Mouse (Mus musculus) splenic B cell, adult 2 months (primary cell): ENCODE data around the gene Elof1.
"Not testable (repeated sequence)": the region's sequence is repeated elsewhere in the genome, so short reads cannot be mapped to it uniquely, and the experiment has no call there.

Source experiments
- DNase-seq: peaks from one replicate; pipeline ENCODE4 v3.0.0-alpha.2; 2011; ENCODE audit warnings: low read depth, low spot score
- H3K27me3 ChIP-seq: 2 replicates; pipeline ENCODE4 v1.6.1; 2012; ENCODE audit warnings: mild to moderate bottlenecking, low read length, moderate library complexity, mixed read lengths; ENCODE audit not compliant: control insufficient read depth, poor library complexity, insufficient read depth, severe bottlenecking
- H3K36me3 ChIP-seq: 2 replicates; pipeline ENCODE4 v1.6.1; 2012; ENCODE audit warnings: mild to moderate bottlenecking, low read length, moderate library complexity, mixed read lengths; ENCODE audit not compliant: control insufficient read depth, poor library complexity, insufficient read depth, severe bottlenecking

Gene Elof1

DNA sequence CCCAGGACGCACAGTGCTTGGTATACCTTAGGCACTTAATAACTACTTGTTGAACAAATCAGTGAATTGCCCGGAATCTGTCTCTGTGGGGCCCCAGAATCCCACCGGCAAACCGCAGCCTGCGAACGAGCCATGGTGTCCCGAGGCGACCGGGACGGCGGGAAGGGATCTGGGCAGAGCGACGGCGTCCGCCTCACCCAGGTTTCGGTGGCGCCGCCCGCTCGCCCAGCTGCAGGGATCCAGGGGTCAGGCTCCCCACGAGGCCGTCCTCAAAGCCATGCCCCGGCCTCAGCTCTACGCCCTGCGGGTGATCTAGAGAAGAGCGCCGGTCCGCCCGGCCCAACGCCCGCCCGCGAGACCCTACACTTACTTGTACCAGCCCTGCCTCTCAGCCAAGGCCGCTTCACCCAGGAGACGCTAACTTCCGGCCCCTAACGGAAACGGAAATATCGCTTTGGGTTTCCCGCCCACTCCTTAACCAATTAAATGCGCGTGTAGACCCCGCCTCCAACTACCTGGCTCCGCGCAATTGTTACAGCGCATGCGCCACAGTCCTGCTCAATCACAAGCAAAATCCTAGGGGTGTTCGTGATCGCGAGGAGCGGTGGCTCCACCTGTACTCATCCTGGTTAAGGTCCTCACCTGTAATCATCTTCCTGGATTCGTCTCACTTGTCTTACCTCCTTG, at the start of gene Elof1:
Elof1 (minus strand) TSS at position 433 of the 687 bp plus-strand sequence.
- no peaks in the 10 kb centered on the region for H3K27me3 ChIP-seq

GRCm38 (mm10) chr9:22166686-22167085, 49.7 kb upstream of the Elof1 start:
- no peak for DNase-seq
- H3K36me3 ChIP-seq: no peaks in the 10 kb centered on the region
- H3K27me3 ChIP-seq: no peaks in the 10 kb centered on the region; the same call in 1 of the 2 replicates

More for the DNA sequence above, at the start of gene Elof1:
- peak; percentile 97 for DNase-seq
- peaks cover 10% of the 10 kb centered on the region for H3K36me3 ChIP-seq

GRCm38 (mm10) chr9:22165964-22166363, 49.0 kb upstream of the Elof1 start:
- H3K36me3 ChIP-seq: no peaks in the 10 kb centered on the region
- no peaks in the 10 kb centered on the region; the same call in 1 of the 2 replicates for H3K27me3 ChIP-seq
- DNase-seq: no peak

- no peaks in the 10 kb centered on the region for H3K36me3 ChIP-seq
- no peaks in the 10 kb centered on the region; the same call in 1 of the 2 replicates for H3K27me3 ChIP-seq
- DNase-seq: peak; percentile 53
Observed at GRCm38 (mm10) chr9:22164711-22165668, 48.0 kb upstream of the Elof1 start.

- H3K36me3 ChIP-seq: no peaks in the 10 kb centered on the region
- no peaks in the 10 kb centered on the region; the same call in 1 of the 2 replicates for H3K27me3 ChIP-seq
- DNase-seq: no peak
Observed at GRCm38 (mm10) chr9:22162912-22163311, 45.9 kb upstream of the Elof1 start.

DNA sequence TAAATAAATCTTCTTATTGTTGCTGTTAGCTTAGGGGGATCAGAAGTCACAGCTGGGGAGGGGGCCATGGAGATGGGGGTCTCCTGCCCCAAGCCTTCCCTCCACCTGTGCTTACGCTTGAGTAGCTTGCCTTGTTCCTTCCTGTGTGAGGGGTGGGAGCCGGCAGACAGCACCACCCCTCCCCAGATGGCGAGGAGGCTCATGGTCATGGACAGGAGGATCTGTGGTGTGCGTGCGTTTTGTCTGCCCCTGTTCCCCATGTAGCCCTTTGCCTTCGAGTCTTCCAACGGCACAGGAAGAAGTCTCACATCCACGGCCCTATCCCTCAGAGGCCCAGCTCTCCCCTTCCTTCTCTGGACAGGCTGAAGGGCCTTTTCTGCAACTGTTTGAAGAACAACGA, 45.3 kb upstream of the Elof1 start:
- DNase-seq: no peak
- Histone ChIP-seq H3K36me3 (no peaks in the 10 kb centered on the region), H3K27me3 (no peaks in the 10 kb centered on the region; the same call in 1 of the 2 replicates)

- Histone ChIP-seq H3K36me3 (no peaks in the 10 kb centered on the region), H3K27me3 (no peaks in the 10 kb centered on the region; the same call in 1 of the 2 replicates)
- DNase-seq: no peak
Observed at GRCm38 (mm10) chr9:22161299-22161698, 44.3 kb upstream of the Elof1 start.

GRCm38 (mm10) chr9:22157516-22158265, 40.7 kb upstream of the Elof1 start:
- Histone ChIP-seq H3K27me3 (no peaks in the 10 kb centered on the region), H3K36me3 (no peaks in the 10 kb centered on the region)
- DNase-seq: no peak

GRCm38 (mm10) chr9:22156497-22157245, 39.7 kb upstream of the Elof1 start, which contains the start of gene Pigyl:
Gene Pigyl (plus strand): TSS chr9:22156846.
- DNase-seq: peak; percentile 99
- Histone ChIP-seq H3K27me3 (no peaks in the 10 kb centered on the region), H3K36me3 (no peaks in the 10 kb centered on the region)

DNA sequence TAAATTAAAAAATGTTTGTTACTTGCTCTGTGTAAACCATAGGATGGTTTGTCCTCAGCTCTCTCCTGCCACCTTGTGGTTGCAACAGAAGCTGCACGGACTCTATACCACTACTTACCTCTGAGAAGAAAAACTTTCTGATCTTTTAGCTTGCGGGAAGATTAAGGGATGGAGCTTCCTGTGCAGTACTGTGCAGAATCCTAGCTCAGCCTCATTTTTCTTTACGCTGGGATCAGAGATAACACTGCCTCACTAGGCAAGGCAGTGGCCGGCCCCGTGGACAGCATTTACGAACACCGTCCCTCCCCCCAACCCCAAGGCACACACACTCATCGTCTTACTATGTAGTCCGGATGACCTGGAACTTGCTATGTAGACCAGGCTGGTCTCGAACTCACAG, 38.6 kb upstream of the Elof1 start:
- DNase-seq: peak; percentile 91
- H3K36me3 ChIP-seq: no peaks in the 10 kb centered on the region

DNA sequence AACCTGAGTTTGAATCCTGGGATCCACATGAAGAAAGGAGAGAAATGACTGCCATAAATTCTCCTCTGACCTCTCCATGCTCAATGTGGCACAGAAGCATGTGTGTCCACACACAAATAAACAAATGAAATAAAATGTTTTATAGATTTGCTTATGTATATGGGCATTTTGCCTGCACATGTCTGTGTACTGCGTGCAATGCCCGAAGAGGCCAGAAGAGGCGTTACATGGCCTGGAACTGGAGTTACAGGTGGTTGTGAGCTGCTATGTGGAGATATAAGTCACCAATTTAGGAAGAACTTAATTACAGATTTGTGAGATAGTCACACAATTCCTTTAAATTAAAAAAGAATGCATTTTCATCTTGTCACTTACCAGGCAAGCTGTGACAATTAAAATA, 36.8 kb upstream of the Elof1 start:
- Histone ChIP-seq H3K36me3 (no peaks in the 10 kb centered on the region), H3K27me3 (no peaks in the 10 kb centered on the region)
- DNase-seq: no peak

More for the DNA sequence above, 38.6 kb upstream of the Elof1 start:
- no peaks in the 10 kb centered on the region for H3K27me3 ChIP-seq

DNA sequence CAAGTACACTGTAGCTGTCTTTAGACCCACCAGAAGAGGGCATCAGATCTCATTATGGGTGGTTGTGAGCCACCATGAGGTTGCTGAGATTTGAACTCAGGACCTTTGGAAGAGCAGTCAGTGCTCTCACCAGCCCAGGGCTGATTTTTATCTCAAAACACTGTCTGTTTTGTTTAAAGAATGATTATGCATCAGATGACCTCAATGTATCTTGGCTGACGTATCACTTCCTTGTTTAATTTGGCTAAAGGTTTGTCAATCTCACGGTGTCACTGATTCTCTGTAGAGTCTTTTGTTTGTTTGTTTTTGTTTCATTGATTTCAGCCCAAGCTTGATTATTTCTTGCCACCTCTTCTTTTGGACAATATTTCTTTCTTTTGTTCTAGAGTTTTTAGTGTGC, 34.0 kb upstream of the Elof1 start:
- Histone ChIP-seq H3K27me3 (no peaks in the 10 kb centered on the region), H3K36me3 (no peaks in the 10 kb centered on the region)
- no peak for DNase-seq

GRCm38 (mm10) chr9:22150249-22150693, 33.3 kb upstream of the Elof1 start:
- H3K36me3 ChIP-seq, H3K27me3 ChIP-seq, DNase-seq: not testable (repeated sequence)
